Mouse (Mus musculus) embryo, embryonic 10 days (tissue): Measurements from ENCODE around the gene Aspscr1.

Source experiments
- DNase-seq: peaks from one replicate; pipeline ENCODE4 v3.0.0-alpha.2; 2015; ENCODE audit warnings: low spot score

Aspscr1 gene

DNA sequence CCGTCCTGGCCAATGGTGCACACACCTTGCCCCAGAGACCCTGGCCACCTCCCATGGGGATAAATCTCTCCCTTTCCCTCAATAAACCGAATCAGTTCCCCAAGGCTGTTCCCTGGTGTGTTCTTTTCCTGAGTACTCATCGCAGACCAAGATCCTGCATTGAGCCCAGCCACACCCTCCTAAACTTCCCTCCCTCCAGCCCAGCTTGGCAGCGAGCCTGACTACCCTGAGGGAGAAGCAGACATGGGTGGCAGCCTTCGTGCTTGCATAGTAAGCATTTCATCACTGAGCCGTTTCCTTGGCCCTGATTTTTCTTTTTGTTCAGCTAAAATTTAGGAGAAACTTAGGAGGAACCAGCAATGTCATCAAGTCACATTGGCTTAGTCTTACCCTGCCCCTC, 60.7 kb downstream of the Aspscr1 start:
- DNase-seq, result no peak

DNA sequence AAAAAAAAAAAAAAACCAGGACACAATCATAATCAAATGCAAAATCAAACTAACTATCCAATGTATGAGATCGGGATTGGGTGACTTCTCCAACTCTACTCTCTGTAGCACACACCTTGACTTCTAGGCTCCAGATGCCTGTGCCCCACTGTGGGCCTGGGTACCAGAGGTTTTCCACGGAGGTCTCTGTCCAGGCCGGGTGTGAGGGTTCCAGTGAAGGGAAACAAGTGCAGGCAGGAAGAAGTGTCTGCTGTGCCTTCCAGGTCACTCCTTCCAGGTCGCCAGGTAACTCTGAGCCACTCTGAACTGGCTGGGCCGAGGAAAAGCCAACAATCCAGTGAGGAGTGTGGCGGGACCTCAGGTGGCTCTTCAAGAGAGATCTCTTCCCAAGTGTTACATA, 63.7 kb downstream of the Aspscr1 start:
- no peak for DNase-seq

DNA sequence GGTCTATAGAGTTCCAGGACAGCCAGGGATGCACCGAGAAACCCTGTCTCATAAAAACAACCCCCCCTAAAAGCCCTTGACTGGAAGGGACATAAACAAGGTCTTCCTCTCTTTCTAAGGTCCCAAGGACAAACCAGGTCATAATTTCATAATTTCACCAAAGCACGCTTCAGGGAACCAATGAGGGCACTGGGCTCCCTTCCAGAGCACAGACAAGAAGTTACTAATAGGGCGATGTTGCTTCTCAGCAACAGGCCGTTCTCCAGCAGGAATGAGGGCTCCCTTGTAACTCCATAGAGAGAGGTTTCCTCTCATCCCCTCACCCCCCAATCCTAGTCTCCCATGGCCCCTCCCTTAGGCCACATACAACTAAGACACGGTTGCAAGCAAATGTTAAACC, 68.2 kb downstream of the Aspscr1 start:
- DNase-seq, result no peak

DNA sequence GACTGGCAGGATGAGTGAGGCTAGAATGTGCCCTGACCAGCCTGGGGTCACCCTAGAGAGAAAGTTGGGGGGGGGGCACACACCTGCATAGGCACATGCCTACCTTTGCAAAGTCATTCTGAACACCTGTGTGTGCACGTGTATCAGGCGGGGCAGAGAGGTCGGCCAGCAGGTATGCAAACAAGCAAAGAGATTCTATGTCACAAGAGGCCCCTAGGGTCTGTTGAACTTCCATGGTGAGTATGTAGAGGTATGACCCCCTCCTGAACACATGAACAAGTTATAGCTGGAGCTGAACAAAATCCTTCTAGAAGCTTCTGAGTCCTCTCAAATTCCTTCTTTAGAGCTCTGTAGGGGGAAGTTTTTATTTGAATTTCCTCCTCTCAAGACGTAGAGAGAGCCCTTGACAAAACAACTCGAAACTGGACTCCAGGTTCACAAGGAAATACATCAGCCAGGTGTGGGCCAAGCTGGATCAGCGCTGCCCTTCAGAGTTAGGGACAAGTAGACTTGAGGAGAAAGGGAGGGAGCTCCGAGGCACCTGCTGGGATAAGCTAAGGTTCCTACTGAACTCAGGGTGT, 71.4 kb downstream of the Aspscr1 start:
- DNase-seq, result no peak

DNA sequence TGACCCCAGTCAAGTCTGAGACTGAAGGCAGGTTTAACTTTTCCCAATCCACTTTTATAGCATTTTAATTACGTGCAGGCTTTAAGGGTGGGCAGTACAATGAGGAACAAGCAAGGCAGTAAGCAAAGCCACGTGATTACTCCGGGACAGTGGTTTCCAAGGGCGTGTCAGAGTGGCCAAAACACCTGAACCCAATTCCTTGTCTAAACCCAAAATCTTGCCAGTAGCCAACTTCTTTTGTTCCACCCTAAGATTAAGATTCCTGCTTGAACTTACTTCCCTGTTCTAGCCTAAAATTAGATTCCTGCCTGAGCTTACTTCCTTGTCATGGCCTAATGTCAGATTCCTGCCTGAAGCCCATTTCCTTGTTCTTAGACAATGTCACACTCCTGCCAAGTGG, 75.2 kb downstream of the Aspscr1 start:
- no peak for DNase-seq

DNA sequence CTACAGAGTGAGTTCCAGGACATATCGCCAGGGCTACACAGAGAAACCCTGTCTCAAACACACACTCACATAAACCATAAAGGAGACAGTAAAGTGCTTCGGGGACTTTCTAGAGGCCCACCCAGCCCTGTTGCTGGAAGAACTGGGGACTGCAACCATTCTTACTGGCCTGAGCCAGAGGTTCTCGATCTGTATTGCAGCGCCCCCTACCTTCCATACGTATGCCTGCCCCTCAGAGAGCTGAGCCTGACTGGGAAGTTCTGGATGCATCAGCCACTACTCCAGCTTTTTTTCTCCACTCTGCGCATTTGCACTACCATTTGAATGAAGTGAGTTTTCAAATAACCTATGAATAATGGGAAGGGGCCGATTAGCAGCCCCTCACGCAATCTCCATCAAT, 76.7 kb downstream of the Aspscr1 start:
- DNase-seq, result peak; percentile 32

DNA sequence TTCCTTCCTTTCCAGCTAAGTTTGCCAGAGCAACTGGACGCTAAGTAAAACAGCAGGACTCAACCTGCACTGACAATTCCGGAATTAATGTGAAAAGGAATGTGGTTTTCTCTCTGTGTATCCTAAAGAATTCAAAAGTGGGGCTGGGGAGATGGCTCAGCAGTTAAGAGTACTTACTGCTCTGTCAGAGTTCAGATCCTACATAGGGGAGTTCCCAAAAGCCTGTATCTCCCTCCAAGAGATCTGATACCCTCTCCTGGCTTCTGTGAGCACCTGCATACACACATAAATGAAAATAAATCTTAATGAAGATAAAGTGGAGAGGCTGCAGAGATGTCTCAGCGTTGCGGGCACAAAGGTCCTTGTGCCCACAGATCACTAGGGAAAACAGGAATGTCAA, 78.8 kb downstream of the Aspscr1 start:
- DNase-seq, result no peak
